Mouse (Mus musculus) intestine, postnatal 0 days (tissue): Measurements from ENCODE around the gene Colgalt1. TPM values are rescaled to one million over a fixed set of nuclear protein-coding genes. Genes with fewer than 3 reads are reported as not detected.

Experiments used
- ATAC-seq: fragments of 200-750 bp; cut with Nextera tagmentation; 2 replicates; pipeline ENCODE4 v1.8.0; 2017; ENCODE audit warnings: mild to moderate bottlenecking, moderate TSS enrichment, moderate library complexity
- H3K27ac ChIP-seq: fragments of 300-500 bp; sonication (generic); 2 replicates; pipeline ENCODE4 v1.5.1; 2014; ENCODE audit warnings: mild to moderate bottlenecking, low read depth, low read length, moderate library complexity
- H3K27me3 ChIP-seq: fragments of 300-500 bp; sonication (generic); replicated peaks from 2 replicates; pipeline ENCODE4 v1.6.1; 2014; ENCODE audit warnings: low read length, mixed read lengths; ENCODE audit not compliant: control insufficient read depth, insufficient read depth
- H3K36me3 ChIP-seq: fragments of 300-500 bp; sonication (generic); 2 replicates; pipeline ENCODE4 v1.6.1; 2014; ENCODE audit warnings: mild to moderate bottlenecking, moderate library complexity; ENCODE audit not compliant: control insufficient read depth, insufficient read depth
- H3K4me1 ChIP-seq: fragments of 300-500 bp; sonication (generic); replicated peaks from 2 replicates; pipeline ENCODE4 v1.6.1; 2014; ENCODE audit warnings: antibody characterized with exemption, low read length, mixed read lengths; ENCODE audit not compliant: control insufficient read depth, insufficient read depth
- H3K4me2 ChIP-seq: fragments of 300-500 bp; sonication (generic); replicated peaks from 2 replicates; pipeline ENCODE4 v1.6.1; 2014; ENCODE audit warnings: low read depth, mild to moderate bottlenecking, moderate library complexity
- H3K4me3 ChIP-seq: fragments of 300-500 bp; sonication (generic); 2 replicates; pipeline ENCODE4 v1.5.1; 2014; ENCODE audit warnings: low read depth, low read length
- H3K9ac ChIP-seq: fragments of 300-500 bp; sonication (generic); 2 replicates; pipeline ENCODE4 v1.6.1; 2014; ENCODE audit warnings: mild to moderate bottlenecking, low read depth, low read length
- H3K9me3 ChIP-seq: fragments of 300-500 bp; sonication (generic); 2 replicates; pipeline ENCODE4 v1.6.1; 2016; ENCODE audit warnings: mixed run types; ENCODE audit not compliant: control insufficient read depth
- CTCF ChIP-seq: sonication (generic); IDR thresholded peaks from 2 replicates; pipeline ENCODE4 v1.5.1; 2016; ENCODE audit warnings: low read depth, mild to moderate bottlenecking, control low read depth, antibody characterized with exemption, moderate library complexity
- WGBS: fragments of 180-500 bp; shearing (Covaris S2); extraction: QIAGEN DNeasy Blood & Tissue Kit; methylation state at CpG from one replicate; pipeline ENCODE4 v1.1.7; 2014; 5-methylcytosine and 5-hydroxymethylcytosine counted together
- polyA plus RNA-seq: library from polyadenylated mRNA; unstranded; fragments of >200 nt; fragmentation: Nextera tagmentation; extraction: Ambion mirVana; gene quantifications from 2 replicates; pipeline ENCODE4 v1.2.1, GENCODE M21; 2015

The Colgalt1 gene
- polyA plus RNA-seq, 1 experiment from 2014 or later: 44.5 TPM

DNA sequence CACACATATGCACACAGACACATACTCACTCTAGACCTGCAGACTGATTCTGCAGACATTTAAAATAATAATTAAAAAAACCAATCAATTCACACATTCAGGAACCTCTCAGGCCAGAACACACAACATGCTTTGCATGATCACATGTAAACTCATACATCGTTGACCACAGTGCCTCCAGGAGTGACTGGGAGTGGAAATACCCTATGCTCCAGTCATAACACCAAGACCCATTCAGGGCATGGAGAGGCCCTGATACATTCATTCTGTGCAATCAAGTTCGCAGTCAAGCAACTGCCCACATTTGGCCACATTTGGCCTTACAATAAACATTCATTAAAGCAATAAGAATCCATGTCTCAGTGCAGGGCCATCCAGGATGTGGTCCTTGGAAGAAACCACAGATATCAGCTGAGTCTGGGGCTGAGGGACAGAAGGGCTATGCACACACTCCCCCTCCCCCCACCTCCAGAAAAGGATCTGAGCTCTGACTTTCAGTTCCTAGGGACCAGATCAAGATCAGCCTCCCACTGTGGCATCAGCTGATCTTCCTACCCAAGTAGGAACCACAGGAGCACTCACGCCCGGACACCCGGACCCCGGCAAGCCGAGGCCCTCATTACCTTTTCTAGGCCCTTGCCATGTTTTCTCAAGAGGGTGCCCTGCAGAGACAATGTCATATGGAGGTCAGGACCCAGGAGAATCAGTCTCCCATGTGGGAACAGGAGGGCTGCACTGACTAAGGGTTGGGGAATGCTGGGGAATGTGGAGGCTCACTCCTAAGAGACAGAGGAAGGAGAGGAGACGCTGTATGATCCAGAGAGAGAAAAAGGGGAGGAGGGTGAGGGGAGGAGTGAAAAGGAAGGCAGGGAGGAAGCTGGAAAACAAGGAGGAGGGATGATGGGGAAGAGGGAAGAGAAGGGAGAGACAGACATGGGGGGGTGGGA lies 26.6 kb downstream of the Colgalt1 start:
- Histone ChIP-seq H3K9ac (no peak overlapping the region), H3K27ac (no peak overlapping the region), H3K4me2 (no peak overlapping the region), H3K9me3 (no peaks in the 10 kb centered on the region), H3K27me3 (peaks cover 6% of the 10 kb centered on the region), H3K4me1 (0 out of 2 replicates have a peak, but pooled peaks cover 2% of the 10 kb centered on the region), H3K36me3 (no peaks in the 10 kb centered on the region), H3K4me3 (no peak overlapping the region)
- 71% methylated on average over 8 of the region's 8 CpGs for WGBS
- TF ChIP-seq CTCF: no peak
- no peak for ATAC-seq

GRCm38 (mm10) chr8:71638321-71638720 lies 27.5 kb downstream of the Colgalt1 start:
- no peak for TF ChIP-seq CTCF
- H3K36me3 ChIP-seq: no peaks in the 10 kb centered on the region
- 73% methylated on average over 6 of the region's 6 CpGs for WGBS

GRCm38 (mm10) chr8:71639318-71639717 lies 28.5 kb downstream of the Colgalt1 start:
- ATAC-seq: no peak
- H3K4me2 ChIP-seq: no peak overlapping the region
- no peaks in the 10 kb centered on the region for H3K4me1 ChIP-seq
- H3K36me3 ChIP-seq: no peaks in the 10 kb centered on the region
- no peaks in the 10 kb centered on the region for H3K9me3 ChIP-seq
- 84% methylated on average over 4 of the region's 4 CpGs for WGBS
- no peak for TF ChIP-seq CTCF
- no peak overlapping the region for H3K4me3 ChIP-seq
- H3K27ac ChIP-seq: no peak overlapping the region
- H3K27me3 ChIP-seq: no peaks in the 10 kb centered on the region; the same call in 1 of the 2 replicates
- H3K9ac ChIP-seq: no peak overlapping the region

More at GRCm38 (mm10) chr8:71638321-71638720, 27.5 kb downstream of the Colgalt1 start:
- no peaks in the 10 kb centered on the region for H3K9me3 ChIP-seq
- ATAC-seq: no peak
- H3K27ac ChIP-seq: no peak overlapping the region
- no peak overlapping the region for H3K4me3 ChIP-seq
- H3K27me3 ChIP-seq: peaks cover 6% of the 10 kb centered on the region
- H3K4me2 ChIP-seq: no peak overlapping the region
- H3K4me1 ChIP-seq: 0 out of 2 replicates have a peak, but pooled peaks cover 2% of the 10 kb centered on the region
- no peak overlapping the region for H3K9ac ChIP-seq

DNA sequence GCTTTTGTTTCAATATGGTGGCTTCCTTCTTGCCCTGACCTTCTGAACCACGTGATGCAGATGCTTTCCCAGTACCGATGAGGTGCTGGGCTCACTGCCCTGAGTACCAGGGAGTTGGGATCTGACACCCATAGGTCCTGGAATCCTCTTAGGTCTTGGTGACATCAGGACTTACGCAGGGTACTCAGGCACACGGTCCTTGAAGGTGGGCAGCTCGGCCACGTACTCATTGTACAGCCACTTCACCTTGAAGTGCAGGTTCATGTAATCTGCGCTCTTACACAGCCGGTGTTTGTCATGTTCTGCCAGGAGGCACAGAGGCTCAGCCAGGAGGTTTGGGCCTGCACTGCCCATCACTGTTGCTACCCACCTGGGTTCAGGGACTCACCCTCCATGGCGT lies 34.7 kb downstream of the Colgalt1 start:
- Histone ChIP-seq H3K36me3 (no peaks in the 10 kb centered on the region), H3K4me1 (no peaks in the 10 kb centered on the region), H3K9me3 (no peaks in the 10 kb centered on the region), H3K27me3 (no peaks in the 10 kb centered on the region), H3K4me2 (no peak overlapping the region), H3K9ac (no peak overlapping the region), H3K4me3 (no peak overlapping the region), H3K27ac (no peak overlapping the region)
- WGBS: 83% methylated on average over 9 of the region's 9 CpGs
- ATAC-seq: no peak
- no peak for TF ChIP-seq CTCF

GRCm38 (mm10) chr8:71654600-71654999 lies 43.8 kb downstream of the Colgalt1 start:
- Histone ChIP-seq H3K27ac (no peak overlapping the region), H3K4me1 (no peaks in the 10 kb centered on the region), H3K4me2 (peak overlapping the region; percentile 35), H3K36me3 (no peaks in the 10 kb centered on the region), H3K4me3 (peak overlapping the region; percentile 7; the same call in 1 of the 2 replicates), H3K9me3 (no peaks in the 10 kb centered on the region), H3K27me3 (peaks cover 40% of the 10 kb centered on the region), H3K9ac (no peak overlapping the region)
- 1% methylated on average over 24 of the region's 24 CpGs for WGBS
- ATAC-seq: peak; percentile 59
- TF ChIP-seq CTCF: no peak

GRCm38 (mm10) chr8:71657816-71658215 lies 47.0 kb downstream of the Colgalt1 start:
- H3K27me3 ChIP-seq: peaks cover 46% of the 10 kb centered on the region
- WGBS: 32% methylated on average over 9 of the region's 9 CpGs
- no peak for TF ChIP-seq CTCF
- no peak for ATAC-seq
- H3K4me1 ChIP-seq: no peaks in the 10 kb centered on the region
- no peak overlapping the region for H3K4me3 ChIP-seq
- no peaks in the 10 kb centered on the region for H3K36me3 ChIP-seq
- H3K4me2 ChIP-seq: 0 out of 2 replicates have a peak overlapping the region, but pooled peaks have one; percentile 17
- H3K9me3 ChIP-seq: no peaks in the 10 kb centered on the region
- H3K27ac ChIP-seq: no peak overlapping the region
- H3K9ac ChIP-seq: no peak overlapping the region
